Mouse (Mus musculus): ENCODE measurements at regions not wholly inside any gene's neighbourhood (a gene's known extent, or its start where the extent isn't known, plus 50 kb on each side); places are given as distances from the start of the nearest gene placed in this dataset.

- 68% methylated on average over 7 of the region's 7 CpGs for WGBS
- H3K27ac ChIP-seq = no peak overlapping the region
- no peaks in the 10 kb centered on the region for H3K9me3 ChIP-seq
- H3K36me3 ChIP-seq (replicated peaks) = no peaks in the 10 kb centered on the region
- no peak overlapping the region for H3K4me2 ChIP-seq
- no peak overlapping the region for H3K9ac ChIP-seq
- H3K4me3 ChIP-seq (replicated peaks) = no peak overlapping the region
- H3K27me3 ChIP-seq = no peaks in the 10 kb centered on the region
- no peak for ATAC-seq (ENCODE audit: low FRiP score)
- H3K4me1 ChIP-seq = no peaks in the 10 kb centered on the region
Observed at GRCm38 (mm10) chr17:59429189-59429588, 416.0 kb upstream of the Nudt12 start.

GRCm38 (mm10) chr17:59421489-59421888, 408.3 kb upstream of the Nudt12 start:
- H3K9ac ChIP-seq = no peak overlapping the region
- no peaks in the 10 kb centered on the region for H3K27me3 ChIP-seq
- H3K27ac ChIP-seq = no peak overlapping the region
- no peaks in the 10 kb centered on the region for H3K36me3 ChIP-seq (replicated peaks)
- WGBS = 88% methylated on average over 14 of the region's 14 CpGs
- H3K9me3 ChIP-seq = no peaks in the 10 kb centered on the region
- H3K4me2 ChIP-seq = no peak overlapping the region
- H3K4me1 ChIP-seq = no peaks in the 10 kb centered on the region
- ATAC-seq (ENCODE audit: low FRiP score) = no peak
- no peak overlapping the region for H3K4me3 ChIP-seq (replicated peaks)

- ATAC-seq (ENCODE audit: low FRiP score) = no peak
- no peaks in the 10 kb centered on the region for H3K9me3 ChIP-seq
Observed at GRCm38 (mm10) chr17:59409315-59409714, 396.1 kb upstream of the Nudt12 start.

GRCm38 (mm10) chr17:59404525-59404924, 391.4 kb upstream of the Nudt12 start:
- no peaks in the 10 kb centered on the region for H3K4me1 ChIP-seq
- 83% methylated on average over 1 of the region's 1 CpGs for WGBS

More at GRCm38 (mm10) chr17:59409315-59409714, 396.1 kb upstream of the Nudt12 start:
- Histone ChIP-seq H3K9ac (no peak overlapping the region), H3K36me3 (replicated peaks) (no peaks in the 10 kb centered on the region), H3K4me1 (no peaks in the 10 kb centered on the region), H3K27ac (no peak overlapping the region), H3K4me3 (replicated peaks) (no peak overlapping the region), H3K27me3 (no peaks in the 10 kb centered on the region), H3K4me2 (no peak overlapping the region)
- 84% methylated on average over 2 of the region's 2 CpGs for WGBS

GRCm38 (mm10) chr17:59397404-59397803, 384.2 kb upstream of the Nudt12 start:
- no peaks in the 10 kb centered on the region for H3K27me3 ChIP-seq
- H3K4me1 ChIP-seq = no peaks in the 10 kb centered on the region
- no peaks in the 10 kb centered on the region for H3K9me3 ChIP-seq
- 91% methylated on average over 3 of the region's 3 CpGs for WGBS
- no peak overlapping the region for H3K4me2 ChIP-seq
- no peak overlapping the region for H3K27ac ChIP-seq
- no peaks in the 10 kb centered on the region for H3K36me3 ChIP-seq (replicated peaks)
- no peak overlapping the region for H3K9ac ChIP-seq
- ATAC-seq (ENCODE audit: low FRiP score) = no peak
- H3K4me3 ChIP-seq (replicated peaks) = no peak overlapping the region

More at GRCm38 (mm10) chr17:59404525-59404924, 391.4 kb upstream of the Nudt12 start:
- Histone ChIP-seq H3K27me3 (no peaks in the 10 kb centered on the region), H3K4me3 (replicated peaks) (no peak overlapping the region), H3K27ac (no peak overlapping the region), H3K9me3 (no peaks in the 10 kb centered on the region), H3K9ac (no peak overlapping the region), H3K36me3 (replicated peaks) (no peaks in the 10 kb centered on the region), H3K4me2 (no peak overlapping the region)
- no peak for ATAC-seq (ENCODE audit: low FRiP score)

GRCm38 (mm10) chr17:59383107-59383438, 369.9 kb upstream of the Nudt12 start:
- 0 out of 2 replicates have a peak, but pooled peaks cover 2% of the 10 kb centered on the region for H3K4me1 ChIP-seq
- no peak overlapping the region for H3K4me2 ChIP-seq
- H3K27ac ChIP-seq = no peak overlapping the region
- H3K9me3 ChIP-seq = no peaks in the 10 kb centered on the region
- 89% methylated on average over 5 of the region's 5 CpGs for WGBS
- H3K27me3 ChIP-seq = no peaks in the 10 kb centered on the region
- no peak overlapping the region for H3K4me3 ChIP-seq (replicated peaks)
- no peak for ATAC-seq (ENCODE audit: low FRiP score)
- no peaks in the 10 kb centered on the region for H3K36me3 ChIP-seq (replicated peaks)
- H3K9ac ChIP-seq = no peak overlapping the region

GRCm38 (mm10) chr17:59382225-59383106, 369.3 kb upstream of the Nudt12 start:
- Histone ChIP-seq H3K9ac (no peak overlapping the region), H3K27me3 (no peaks in the 10 kb centered on the region), H3K36me3 (replicated peaks) (no peaks in the 10 kb centered on the region), H3K27ac (no peak overlapping the region), H3K9me3 (no peaks in the 10 kb centered on the region), H3K4me2 (no peak overlapping the region), H3K4me1 (0 out of 2 replicates have a peak, but pooled peaks cover 2% of the 10 kb centered on the region), H3K4me3 (replicated peaks) (no peak overlapping the region)
- no peak for ATAC-seq (ENCODE audit: low FRiP score)
- WGBS = 62% methylated on average over 7 of the region's 7 CpGs

GRCm38 (mm10) chr17:59373505-59374106, 360.4 kb upstream of the Nudt12 start:
- no peak overlapping the region for H3K9ac ChIP-seq
- H3K9me3 ChIP-seq = no peaks in the 10 kb centered on the region
- H3K4me3 ChIP-seq (replicated peaks) = no peak overlapping the region
- no peak overlapping the region for H3K27ac ChIP-seq
- H3K4me2 ChIP-seq = no peak overlapping the region
- H3K4me1 ChIP-seq = no peaks in the 10 kb centered on the region
- no peaks in the 10 kb centered on the region for H3K36me3 ChIP-seq (replicated peaks)
- 72% methylated on average over 7 of the region's 7 CpGs for WGBS
- no peak for ATAC-seq (ENCODE audit: low FRiP score)
- no peaks in the 10 kb centered on the region for H3K27me3 ChIP-seq

GRCm38 (mm10) chr17:59369624-59370541, 356.7 kb upstream of the Nudt12 start:
- no peak overlapping the region for H3K4me3 ChIP-seq (replicated peaks)
- H3K4me2 ChIP-seq = no peak overlapping the region
- H3K27ac ChIP-seq = no peak overlapping the region
- no peaks in the 10 kb centered on the region for H3K9me3 ChIP-seq
- ATAC-seq (ENCODE audit: low FRiP score) = no peak
- H3K27me3 ChIP-seq = no peaks in the 10 kb centered on the region
- H3K9ac ChIP-seq = no peak overlapping the region
- no peaks in the 10 kb centered on the region for H3K4me1 ChIP-seq
- H3K36me3 ChIP-seq (replicated peaks) = no peaks in the 10 kb centered on the region
- WGBS = 90% methylated on average over 7 of the region's 7 CpGs

GRCm38 (mm10) chr17:59365340-59365739, 352.2 kb upstream of the Nudt12 start:
- no peak overlapping the region for H3K9ac ChIP-seq
- no peaks in the 10 kb centered on the region for H3K36me3 ChIP-seq (replicated peaks)
- peaks cover 3% of the 10 kb centered on the region; the same call in 1 of the 2 replicates for H3K4me1 ChIP-seq
- no peak for ATAC-seq (ENCODE audit: low FRiP score)
- 64% methylated on average over 2 of the region's 2 CpGs for WGBS
- H3K4me3 ChIP-seq (replicated peaks) = no peak overlapping the region
- H3K9me3 ChIP-seq = no peaks in the 10 kb centered on the region
- no peaks in the 10 kb centered on the region for H3K27me3 ChIP-seq
- H3K27ac ChIP-seq = no peak overlapping the region
- H3K4me2 ChIP-seq = no peak overlapping the region

- Histone ChIP-seq H3K4me2 (no peak overlapping the region), H3K27me3 (no peaks in the 10 kb centered on the region), H3K27ac (no peak overlapping the region), H3K36me3 (replicated peaks) (no peaks in the 10 kb centered on the region), H3K9ac (no peak overlapping the region), H3K9me3 (no peaks in the 10 kb centered on the region), H3K4me1 (peaks cover 3% of the 10 kb centered on the region; the same call in 1 of the 2 replicates), H3K4me3 (replicated peaks) (no peak overlapping the region)
- no peak for ATAC-seq (ENCODE audit: low FRiP score)
- WGBS = 45% methylated on average over 7 of the region's 7 CpGs
Observed at GRCm38 (mm10) chr17:59362110-59362509, 348.9 kb upstream of the Nudt12 start.

GRCm38 (mm10) chr17:59361119-59361518, 347.9 kb upstream of the Nudt12 start:
- 93% methylated on average over 9 of the region's 9 CpGs for WGBS
- Histone ChIP-seq H3K4me3 (replicated peaks) (no peak overlapping the region), H3K27me3 (no peaks in the 10 kb centered on the region), H3K9me3 (no peaks in the 10 kb centered on the region), H3K4me2 (no peak overlapping the region), H3K4me1 (peaks cover 3% of the 10 kb centered on the region; the same call in 1 of the 2 replicates), H3K36me3 (replicated peaks) (no peaks in the 10 kb centered on the region), H3K9ac (no peak overlapping the region), H3K27ac (no peak overlapping the region)
- ATAC-seq (ENCODE audit: low FRiP score) = no peak
